Mouse (Mus musculus) mouse embryonic stem cell (cell line): Measurements from ENCODE around the gene Gm20388.

Experiments used
- in situ Hi-C, 2 experiments: fragments of 300-500 bp; cut with MboI; formaldehyde crosslinking; loops; 1 replicate in 1 of 2; 3 replicates in 1 of 2; pipeline ENCODE4 v1.14.3; 2019 to 2020; ENCODE audit warnings: low sequenced_read_pairs in 2 of 2, low pct_unique_long_range_greater_than_20kb in 1 of 2, mixed read lengths in 1 of 2; ENCODE audit not compliant: unreplicated experiment in 1 of 2

The Gm20388 gene

DNA sequence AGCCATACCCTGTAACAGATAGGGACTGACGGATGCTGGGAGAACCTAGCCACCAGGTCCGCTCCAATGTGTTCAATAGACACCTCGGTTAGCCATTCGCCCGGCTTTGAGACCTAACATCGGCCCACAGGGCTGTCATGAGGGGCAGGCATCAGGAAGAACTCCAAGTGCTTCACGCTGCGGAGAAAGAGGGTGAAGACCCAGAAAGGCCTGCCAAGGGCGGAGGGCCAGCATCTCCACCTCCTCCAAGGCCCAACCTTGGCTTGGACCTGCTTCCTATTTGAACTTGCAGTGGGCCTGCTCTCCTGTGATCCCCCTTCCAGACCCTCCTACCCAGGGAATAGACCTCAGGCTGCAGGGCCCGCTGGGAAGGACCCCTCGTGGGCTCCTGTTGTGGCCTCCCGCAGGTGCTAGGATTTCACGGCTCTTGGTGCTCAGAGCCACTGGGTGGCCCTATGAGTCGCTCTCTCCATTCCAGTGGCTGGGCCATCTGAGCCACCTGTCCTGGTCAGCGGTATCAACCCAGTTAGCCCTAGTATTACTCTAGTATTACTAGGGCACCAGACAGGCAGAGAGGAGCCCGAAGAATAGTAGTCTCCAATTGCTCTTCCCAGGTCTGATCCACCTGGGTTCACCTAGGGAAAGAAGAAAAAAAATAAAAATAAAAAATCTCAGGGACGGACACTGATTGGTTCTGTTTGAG lies 279.6 kb downstream of the Gm20388 start:
- in situ Hi-C loops = no loop called here

DNA sequence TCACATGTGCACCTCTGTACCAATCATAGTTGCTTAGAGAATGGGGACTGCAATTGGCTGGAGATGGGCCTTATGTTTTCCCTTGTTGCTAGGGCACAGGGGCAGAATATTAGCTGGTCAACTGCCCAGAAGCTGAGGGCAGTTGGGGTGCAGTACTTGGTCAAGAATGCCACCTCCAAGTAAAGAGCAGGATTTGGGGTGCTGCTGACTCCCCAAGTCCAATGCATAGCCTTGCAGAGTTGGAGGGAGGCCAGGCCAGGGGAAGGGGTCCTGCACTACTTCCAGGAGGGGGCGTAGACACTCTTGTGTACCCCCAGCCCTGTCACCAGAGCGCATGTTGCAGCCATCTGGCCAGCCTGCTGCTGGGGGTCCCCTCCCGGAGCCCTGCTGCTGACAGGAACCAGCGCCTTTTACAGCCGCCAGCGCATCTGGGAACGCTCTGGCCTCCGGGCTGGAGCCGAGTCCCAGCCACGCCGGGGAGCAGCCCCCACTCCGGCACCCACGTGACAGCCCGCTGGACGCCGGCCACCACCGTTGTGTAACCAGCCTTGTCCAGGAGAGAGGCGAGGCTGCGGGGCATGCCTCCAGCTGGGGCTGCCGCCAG lies 280.3 kb downstream of the Gm20388 start:
- in situ Hi-C loops = no loop called here

DNA sequence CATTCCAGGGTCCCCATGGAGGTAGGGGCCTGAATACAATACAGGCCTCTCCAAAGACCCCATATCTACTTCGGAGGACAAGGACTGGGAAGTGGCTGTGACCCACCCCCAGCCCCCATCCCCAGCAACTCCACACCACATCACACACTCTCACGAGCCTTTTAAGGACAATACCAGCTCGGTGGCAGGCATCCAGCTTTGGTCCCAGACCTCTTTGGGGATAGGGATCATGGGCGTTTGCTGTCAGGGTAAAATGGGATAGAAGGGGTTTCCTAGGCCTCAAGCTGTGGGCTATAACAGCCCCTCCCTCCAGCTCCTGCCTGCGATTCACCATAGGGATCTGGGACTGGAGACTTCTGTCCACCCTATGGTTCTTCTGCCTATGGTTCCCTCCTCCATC lies 281.0 kb downstream of the Gm20388 start:
- in situ Hi-C loops = no loop called here

DNA sequence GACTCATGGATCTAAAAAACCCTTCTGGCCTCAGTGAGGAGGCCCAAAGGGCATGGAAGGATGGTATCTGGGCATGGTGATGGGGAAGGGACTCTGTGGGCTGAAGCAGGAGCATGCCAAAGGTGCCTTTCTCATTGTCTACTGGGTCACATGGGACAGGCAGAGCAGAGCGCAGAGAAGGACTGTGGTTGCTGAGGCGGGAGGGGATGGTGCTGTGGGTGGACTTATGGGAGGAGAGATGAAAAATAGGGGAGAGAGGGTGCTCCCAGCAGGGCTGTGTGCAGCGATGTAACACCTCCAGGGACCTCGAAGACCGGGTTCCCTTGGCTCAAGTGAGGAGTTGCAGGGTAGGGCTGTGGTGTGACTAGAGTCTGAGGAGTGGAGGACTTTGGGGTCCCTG lies 281.5 kb downstream of the Gm20388 start:
- in situ Hi-C loops = no loop called here

DNA sequence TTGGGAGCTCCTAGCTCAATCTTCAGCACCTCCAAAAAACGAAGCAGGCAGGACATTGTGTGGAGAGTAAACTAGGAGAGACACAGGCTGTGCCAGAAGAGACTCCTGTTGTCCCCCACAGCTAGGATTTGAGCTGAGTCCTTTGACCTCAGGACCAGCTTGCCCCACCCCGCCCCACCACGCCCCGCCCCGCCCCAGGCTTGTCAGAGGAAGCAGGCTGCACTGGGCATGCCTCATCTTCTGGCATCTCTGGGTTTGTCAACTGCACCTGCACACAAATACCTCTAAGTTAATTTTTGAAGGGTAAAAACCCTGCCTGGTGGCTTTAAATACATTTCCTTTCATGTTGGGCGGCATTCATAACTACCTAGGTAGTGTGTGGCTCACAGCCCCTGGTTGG lies 290.7 kb downstream of the Gm20388 start:
- in situ Hi-C loops = no loop called here

DNA sequence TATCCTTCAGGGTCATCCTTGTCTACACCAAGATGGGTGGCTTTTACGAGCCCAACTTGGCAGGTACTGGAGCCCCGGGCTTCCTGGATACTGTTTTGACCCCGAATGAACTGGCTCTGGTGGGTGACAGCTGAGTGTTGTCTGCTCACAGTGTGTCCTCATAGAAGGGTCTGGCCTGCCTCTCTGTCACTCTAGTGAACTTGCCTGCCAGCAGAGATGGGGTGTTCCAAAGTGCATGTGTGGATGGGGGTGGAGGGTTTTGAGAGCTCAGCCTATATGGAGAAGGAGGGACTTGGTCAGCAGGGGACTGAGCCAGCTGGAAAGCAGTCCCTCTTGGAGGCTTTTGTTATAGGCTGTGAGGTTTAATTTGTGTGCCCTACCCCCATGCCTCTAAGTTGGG lies 291.9 kb downstream of the Gm20388 start:
- in situ Hi-C loops = no loop called here

DNA sequence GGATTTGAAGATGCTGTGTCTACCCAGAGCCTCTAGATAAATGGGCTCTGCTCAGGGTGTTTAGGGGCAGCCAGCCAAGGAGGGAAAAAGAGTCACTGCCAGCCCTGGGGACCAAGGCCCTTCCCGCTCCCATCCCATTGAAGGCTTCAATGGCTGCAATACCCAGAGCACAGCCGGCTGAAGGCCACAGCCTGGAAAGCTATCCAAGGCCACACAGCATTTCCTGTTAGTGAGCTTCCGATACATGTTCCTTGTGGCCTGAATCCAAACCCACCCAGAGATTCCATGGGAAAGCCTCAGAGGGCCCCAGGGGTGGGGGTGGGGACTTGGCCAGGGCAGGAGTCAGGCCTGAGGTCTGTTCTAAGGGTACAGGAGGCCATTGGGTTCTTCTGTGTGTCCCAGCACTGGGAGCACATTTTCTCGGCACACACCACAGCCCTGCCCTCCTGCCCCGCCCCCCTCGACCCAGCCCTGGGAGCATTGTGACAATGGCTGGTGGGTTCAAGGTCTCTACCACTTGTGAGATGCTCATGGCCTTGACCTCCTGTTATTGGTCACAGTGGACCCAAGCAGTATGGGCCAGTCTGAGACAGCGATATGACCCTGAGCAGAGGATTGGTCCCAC lies 294.2 kb downstream of the Gm20388 start:
- in situ Hi-C loops = no loop called here

DNA sequence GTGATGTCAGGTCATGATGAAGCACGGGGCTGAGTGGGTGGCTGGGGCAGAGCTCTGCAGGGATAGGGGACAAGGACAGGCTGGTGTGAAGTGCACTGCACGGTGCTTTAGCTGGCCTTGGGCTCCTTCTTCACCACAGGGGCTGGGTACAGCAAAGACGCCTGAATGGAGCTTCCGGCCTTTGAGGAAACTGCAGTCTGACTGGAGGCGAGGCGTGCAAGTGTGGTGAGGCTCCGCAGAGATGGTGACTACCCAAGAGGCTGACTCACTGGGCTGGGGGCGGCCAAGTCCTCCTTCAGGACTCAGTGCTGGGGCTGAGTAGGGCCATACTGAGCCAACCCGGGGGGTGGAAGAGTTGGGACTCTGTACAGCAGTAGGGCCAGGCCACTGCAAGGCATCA lies 295.3 kb downstream of the Gm20388 start:
- in situ Hi-C loops = no loop called here

DNA sequence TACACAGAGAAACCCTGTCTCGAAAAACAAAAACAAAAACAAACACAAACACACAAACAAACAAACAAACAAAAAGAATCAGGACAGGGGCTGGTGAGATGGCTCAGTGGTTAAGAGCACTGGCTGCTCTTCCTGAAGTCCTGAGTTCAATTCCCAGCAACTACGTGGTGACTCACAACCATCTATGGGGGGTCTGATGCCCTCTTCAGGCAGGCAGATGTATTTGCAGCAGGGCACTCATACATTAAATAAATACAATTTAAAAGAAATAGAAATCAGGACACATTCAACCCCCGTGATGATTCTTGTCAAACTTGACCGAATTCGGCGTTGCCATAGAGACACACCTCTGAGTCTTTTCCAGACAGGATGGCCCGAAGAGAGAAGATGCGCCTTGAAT lies 296.7 kb downstream of the Gm20388 start:
- in situ Hi-C loops = no loop called here

DNA sequence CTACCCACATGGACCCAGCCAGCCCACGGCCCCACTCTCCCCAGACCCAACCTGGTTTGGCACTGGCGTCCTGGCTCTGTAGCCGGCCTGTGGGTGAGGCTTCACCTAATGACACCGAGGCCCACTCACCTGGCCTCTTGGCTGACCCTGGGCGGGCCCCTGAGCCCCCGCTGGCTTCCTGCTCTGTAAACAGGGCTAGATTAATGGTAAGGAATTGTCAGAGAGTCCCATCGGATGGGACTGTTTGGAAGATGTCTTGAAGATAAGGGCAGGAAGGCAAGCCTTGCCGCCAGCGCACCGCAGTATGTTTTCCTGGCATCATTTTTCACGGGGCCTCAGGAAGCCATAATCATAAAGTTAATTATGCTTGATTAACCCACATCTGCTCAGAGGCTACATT lies 297.5 kb downstream of the Gm20388 start:
- in situ Hi-C loops = no loop called here

DNA sequence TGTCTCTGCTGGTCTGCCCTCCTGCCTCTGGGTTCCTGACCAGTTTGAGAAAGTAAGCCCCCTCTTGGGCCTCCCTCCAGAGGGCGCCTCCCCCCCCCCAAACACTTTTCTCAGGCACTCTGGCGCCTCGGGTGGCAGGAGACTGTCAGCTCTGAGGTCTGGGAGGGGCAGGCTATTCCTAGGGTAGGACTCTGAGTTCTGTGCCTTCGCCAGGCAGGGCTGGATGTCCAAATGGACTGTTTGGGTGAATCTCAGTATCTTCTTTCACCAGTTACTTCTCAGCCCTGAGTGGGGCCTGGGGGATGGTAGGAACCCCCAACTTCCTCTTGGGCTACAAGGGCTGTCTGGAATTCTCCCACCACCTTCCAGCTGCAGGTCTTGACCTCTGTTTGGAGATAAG lies 300.7 kb downstream of the Gm20388 start:
- in situ Hi-C loops = no loop called here

DNA sequence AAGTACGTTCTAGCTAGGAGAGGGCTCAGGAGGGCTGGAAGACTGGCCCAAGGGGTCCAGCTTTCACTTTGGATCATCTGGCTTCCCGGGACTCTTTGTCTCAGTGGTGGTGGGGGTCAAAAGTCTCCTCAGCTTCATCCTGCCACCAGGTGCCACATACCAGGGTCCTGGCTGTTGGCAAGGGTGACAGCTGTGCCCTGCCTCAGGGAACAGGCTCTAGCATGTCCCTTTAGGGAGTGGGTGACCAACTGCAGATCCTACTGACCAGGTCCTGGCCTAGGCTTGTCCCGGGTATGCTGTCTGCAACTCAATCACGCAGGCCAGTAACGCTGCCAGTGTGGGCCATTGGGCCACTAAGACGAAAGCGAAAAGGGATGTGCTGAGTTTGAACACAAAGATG lies 302.0 kb downstream of the Gm20388 start:
- in situ Hi-C loops = no loop called here

DNA sequence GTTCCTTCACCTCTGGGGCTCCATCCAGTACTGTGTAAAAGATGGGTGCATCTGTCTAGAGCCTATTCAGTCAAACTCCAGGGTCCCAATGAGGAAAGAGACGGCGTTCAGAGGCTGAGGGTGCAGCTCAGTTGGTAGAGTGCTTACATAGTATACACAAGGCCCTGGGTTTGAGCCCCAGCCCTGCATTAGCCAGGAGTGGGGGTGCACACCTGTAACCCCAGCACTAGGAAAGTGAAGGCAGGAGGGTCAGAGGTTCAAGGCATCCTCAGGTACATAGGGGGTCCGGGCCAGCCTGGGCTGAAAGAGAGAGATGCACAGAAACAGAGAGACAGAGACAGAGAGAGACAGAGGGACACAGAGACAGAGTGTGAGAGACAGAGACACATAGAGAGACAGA lies 302.6 kb downstream of the Gm20388 start:
- in situ Hi-C loops = no loop called here

DNA sequence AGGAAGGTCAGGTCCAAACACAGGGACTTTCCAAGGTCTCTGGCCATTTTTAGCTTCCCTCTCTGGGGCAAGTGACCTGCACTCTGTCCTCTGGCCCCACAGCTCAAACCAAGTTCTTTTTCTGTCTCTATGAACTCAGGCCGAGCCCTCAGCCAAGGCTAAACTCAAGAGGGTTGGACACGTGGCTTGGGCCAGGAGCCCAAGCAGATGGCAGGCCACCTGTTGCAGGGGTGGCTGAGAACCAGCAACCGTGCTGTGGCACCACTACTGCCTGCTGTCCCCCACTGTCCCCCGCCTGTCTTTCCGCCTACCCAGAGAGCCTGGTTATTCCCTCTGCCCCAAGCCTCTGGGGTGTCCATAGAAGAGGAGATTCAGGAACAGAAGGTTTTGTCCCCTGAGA lies 303.3 kb downstream of the Gm20388 start:
- in situ Hi-C loops = no loop called here

DNA sequence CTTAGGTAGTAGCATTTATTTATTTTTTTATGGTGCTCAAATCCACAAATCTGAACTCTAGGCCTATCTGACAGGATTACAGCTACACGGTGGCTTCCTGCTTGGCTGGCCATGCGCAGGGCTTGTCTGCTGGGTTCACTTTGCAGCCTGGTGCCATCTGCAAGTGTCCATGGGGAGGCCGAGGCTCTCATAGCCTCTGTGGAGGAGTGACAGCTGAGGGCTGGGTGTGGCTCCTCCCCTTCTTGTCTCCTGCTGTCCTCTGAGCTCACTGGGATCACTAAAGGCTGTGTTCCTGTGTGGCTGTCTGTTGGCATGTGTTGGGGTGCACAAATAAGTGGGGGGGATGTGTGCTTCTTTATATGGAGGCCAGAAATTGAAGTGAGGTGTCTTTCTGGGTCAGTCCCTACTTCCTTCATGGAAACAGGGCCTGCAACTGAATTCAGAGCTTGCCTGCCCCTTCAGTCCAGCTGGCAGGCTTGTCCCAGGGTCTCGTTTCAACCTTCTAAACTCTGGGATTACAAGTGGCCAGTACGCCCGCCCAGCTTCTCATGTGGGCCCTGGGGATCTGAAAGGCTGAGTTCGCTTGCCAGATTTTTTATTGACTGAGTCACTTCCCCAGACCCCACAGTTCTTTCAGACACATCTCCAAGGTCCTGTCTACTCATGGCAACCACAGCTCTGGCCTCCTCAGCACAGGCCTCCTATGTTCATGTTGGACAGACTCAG lies 304.9 kb downstream of the Gm20388 start:
- in situ Hi-C loops = no loop called here

DNA sequence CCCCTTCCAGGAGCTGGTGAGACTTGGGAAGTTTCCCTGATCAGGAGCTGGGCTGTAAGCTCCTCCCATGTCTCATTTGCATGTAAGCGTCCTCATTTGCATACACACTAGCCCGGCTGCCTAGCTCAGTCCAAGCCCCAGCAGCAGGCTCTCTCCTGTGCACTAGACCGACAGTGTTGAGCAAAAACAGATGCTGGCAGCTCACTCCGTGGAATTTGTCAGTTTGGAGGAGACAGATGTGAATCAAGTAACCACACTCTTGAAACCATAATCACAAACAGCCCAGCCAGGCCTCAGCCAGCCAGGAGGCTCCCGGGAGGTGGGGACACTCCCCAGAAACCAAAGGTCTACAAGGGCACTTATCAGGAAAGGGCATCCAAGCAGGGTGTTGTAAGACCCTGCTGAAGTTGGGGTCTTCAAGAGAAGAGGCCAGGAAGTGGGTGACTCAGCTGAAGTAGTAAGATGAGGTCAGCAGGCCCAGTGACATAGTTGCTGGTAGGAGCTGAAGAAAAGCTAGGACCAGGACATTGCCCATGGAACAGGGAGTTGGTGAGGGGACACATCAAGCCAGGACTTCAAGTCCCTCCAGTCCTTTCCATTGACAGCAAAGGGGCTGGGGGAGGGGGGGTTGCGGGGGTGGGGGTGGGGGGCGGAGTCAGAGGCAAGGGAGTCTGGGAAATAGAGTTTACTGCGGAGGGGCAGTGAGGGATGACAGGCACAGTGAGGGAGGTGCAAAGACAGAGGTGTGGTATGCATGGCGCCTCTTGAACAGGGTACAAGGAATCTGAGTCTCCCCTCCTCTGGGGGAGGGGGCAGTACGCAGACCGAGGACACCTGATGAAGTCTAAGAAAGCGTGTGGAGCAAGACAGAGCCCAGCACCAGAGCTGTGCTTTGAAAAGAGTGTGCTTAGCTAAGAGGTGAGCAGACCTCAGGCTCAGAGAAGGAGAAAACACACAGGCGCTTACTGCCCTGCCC lies 306.5 kb downstream of the Gm20388 start:
- in situ Hi-C loops = no loop called here

DNA sequence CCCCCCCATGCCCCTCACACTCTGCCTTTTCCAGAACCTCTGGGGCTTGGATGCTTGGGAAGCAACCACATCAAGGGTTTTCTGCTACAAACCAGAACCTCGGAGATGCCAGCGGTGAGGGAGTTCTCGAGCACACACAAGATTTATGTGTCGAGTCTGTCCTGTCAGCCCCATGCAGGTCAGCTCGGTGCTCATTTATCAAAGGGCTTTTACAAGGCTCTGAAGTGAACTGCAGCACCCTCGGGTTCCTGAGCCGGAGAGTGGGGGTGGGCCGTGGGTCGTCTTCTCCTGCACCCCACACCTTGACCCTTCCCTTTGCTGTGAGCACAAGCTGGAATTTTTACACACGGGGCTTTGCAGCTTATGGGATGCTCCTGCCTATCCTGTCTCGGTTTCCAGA lies 311.9 kb downstream of the Gm20388 start:
- in situ Hi-C loops = no loop called here
